In the genomic region with DNA sequence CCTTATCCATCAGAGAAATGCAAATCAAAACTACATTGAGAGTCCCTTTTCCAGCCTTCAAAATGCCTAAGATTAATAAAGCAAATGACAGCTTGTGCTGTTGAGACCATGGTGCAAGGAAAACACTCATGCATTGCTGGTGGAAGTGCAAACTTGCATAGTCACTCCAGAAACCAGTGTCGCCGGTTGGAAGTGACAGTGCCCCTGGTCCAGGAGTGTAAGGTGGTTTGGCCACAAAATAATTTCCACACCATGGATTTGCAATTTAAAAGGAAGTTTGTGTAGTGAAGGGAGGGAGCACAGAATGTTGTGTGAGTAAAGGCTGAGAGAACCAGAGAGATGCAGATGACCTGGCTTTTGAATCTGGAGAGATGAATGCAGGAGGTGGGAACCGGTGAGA, we compare ENCODE assay signal across 28 mouse cellular contexts. TPM values are rescaled to one million over a fixed set of nuclear protein-coding genes. Genes with fewer than 3 reads are reported as not detected.
DNase-seq lines count a peak whose midpoint lies in the region; ATAC-seq lines count a peak whose summit lies in the region.
"Had no signal": no experiment of that assay in that cellular context is flagged by ENCODE, and none has a peak within 500 bp of the region (broad histone marks: within the 10 kb centered on the region; RNA-seq: fewer than 3 reads in every experiment).

No protein-coding gene starts in this region.

- no peaks in the 10 kb centered on the region for H3K36me3 ChIP-seq in liver, embryonic 11.5 days (ENCODE audit: control insufficient read depth, insufficient read depth, low read length)
- H3K36me3 ChIP-seq: embryonic facial prominence, embryonic 13.5 days; embryonic facial prominence, embryonic 15.5 days; forebrain, embryonic 10.5 days; forebrain, embryonic 12.5 days; G1E had no signal

- no peak for DNase-seq in neural tube, embryonic 10.5 days (ENCODE audit: extremely low spot score, low spot score)
- no peak for DNase-seq in liver, embryonic 11.5 days (ENCODE audit: low spot score)
- DNase-seq in thymus, postnatal 14 days = no peak
- DNase-seq: adrenal gland, adult 8-10 months; adrenal gland, postnatal 14 days; adrenal gland, postnatal 36 days; B cell, adult 2 months; cerebellum, adult 11-12 months; cerebellum, adult 2 months; cerebellum, adult 9-10 months; cerebellum, postnatal 10 days; cerebellum, postnatal 25 days; embryo, embryonic 11 days had no signal

- H3K27me3 ChIP-seq in liver, embryonic 11.5 days (replicated peaks; ENCODE audit: control insufficient read depth, insufficient read depth, low read length) = no peaks in the 10 kb centered on the region
- H3K27me3 ChIP-seq: CH12.LX; embryonic facial prominence, embryonic 13.5 days; embryonic facial prominence, embryonic 15.5 days; forebrain, embryonic 12.5 days had no signal

- 84% methylated on average over 3 of the region's 3 CpGs for WGBS in liver, embryonic 11.5 days

- no peaks in the 10 kb centered on the region for H3K9me3 ChIP-seq in liver, embryonic 11.5 days (ENCODE audit: control insufficient read depth, low read length)
- H3K9me3 ChIP-seq: embryonic facial prominence, embryonic 13.5 days; embryonic facial prominence, embryonic 15.5 days; forebrain, embryonic 10.5 days; forebrain, embryonic 12.5 days; G1E had no signal

- no peaks in the 10 kb centered on the region for H3K4me1 ChIP-seq in liver, embryonic 11.5 days (replicated peaks; ENCODE audit: control insufficient read depth, insufficient read depth, low read length)
- H3K4me1 ChIP-seq: embryonic facial prominence, embryonic 13.5 days; embryonic facial prominence, embryonic 15.5 days; forebrain, embryonic 10.5 days; forebrain, embryonic 12.5 days had no signal

- H3K4me3 ChIP-seq in liver, embryonic 11.5 days (ENCODE audit: low read depth, low read length) = no peak overlapping the region
- H3K4me3 ChIP-seq: embryonic facial prominence, embryonic 13.5 days; embryonic facial prominence, embryonic 15.5 days; erythroblast, embryonic 14.5 days; forebrain, embryonic 10.5 days; forebrain, embryonic 12.5 days had no signal

- no peak overlapping the region for H3K9ac ChIP-seq in liver, embryonic 11.5 days (ENCODE audit: low read depth, low read length)
- H3K9ac ChIP-seq: embryonic facial prominence, embryonic 13.5 days; embryonic facial prominence, embryonic 15.5 days; forebrain, embryonic 12.5 days had no signal

- H3K4me2 ChIP-seq in liver, embryonic 11.5 days = no peak overlapping the region
- H3K4me2 ChIP-seq: embryonic facial prominence, embryonic 13.5 days; embryonic facial prominence, embryonic 15.5 days; forebrain, embryonic 12.5 days had no signal

- no peak overlapping the region for H3K27ac ChIP-seq in liver, embryonic 11.5 days (ENCODE audit: low read depth, low read length)
- H3K27ac ChIP-seq: embryonic facial prominence, embryonic 13.5 days; embryonic facial prominence, embryonic 15.5 days; forebrain, embryonic 10.5 days; forebrain, embryonic 12.5 days had no signal

- ATAC-seq in common myeloid progenitor, adult 5-6 weeks (replicated peaks; ENCODE audit: low read depth, poor library complexity, severe bottlenecking) = peak; percentile 72
- peak; percentile 80 to 86 for ATAC-seq in hematopoietic stem cell, adult 5-6 weeks (replicated peaks in 1 of 2; ENCODE audit: insufficient read depth in 1 of 2, low FRiP score in 2 of 2, low TSS enrichment in 1 of 2, low read depth in 1 of 2, poor library complexity in 2 of 2, severe bottlenecking in 2 of 2)
- ATAC-seq in megakaryocyte progenitor cell, adult 5-6 weeks (replicated peaks; ENCODE audit: poor library complexity) = peak; percentile 89
- no peak for ATAC-seq in liver, embryonic 11.5 days (replicated peaks; ENCODE audit: low FRiP score)
- ATAC-seq: activated CD4-positive, CD25-positive, alpha-beta regulatory T cell, adult 4 months; CD4-positive, CD25-positive, alpha-beta regulatory T cell, adult 4 months; forebrain, embryonic 14.5 days; forebrain, embryonic 16.5 days; Patski had no signal

RNA-seq across cellular contexts. Expression of a gene that starts 52.4 kb away (rescaled TPM):
- 109 and 113 TPM in 2 replicates for total RNA-seq in common myeloid progenitor, adult 5-6 weeks (2017)
- 87.2 and 91.4 TPM in 2 replicates for total RNA-seq in hematopoietic stem cell, adult 5-6 weeks (2017)
- total RNA-seq in megakaryocyte progenitor cell, adult 5-6 weeks (2015) = 211 TPM in 2 replicates
- 125 and 137 TPM in 2 replicates for total RNA-seq in megakaryocyte progenitor cell, adult 5-6 weeks (2017)
- polyA plus RNA-seq in liver, embryonic 11.5 days (2014; fragmentation: Nextera tagmentation; extraction: Ambion mirVana) = 131 and 137 TPM in 2 replicates
